Mouse (Mus musculus): ENCODE measurements around the gene Olfr600. TPM values are rescaled to one million over a fixed set of nuclear protein-coding genes. Genes with fewer than 3 reads are reported as not detected.

Olfr600 gene
- not detected in 4 replicates for total RNA-seq (2023)

DNA sequence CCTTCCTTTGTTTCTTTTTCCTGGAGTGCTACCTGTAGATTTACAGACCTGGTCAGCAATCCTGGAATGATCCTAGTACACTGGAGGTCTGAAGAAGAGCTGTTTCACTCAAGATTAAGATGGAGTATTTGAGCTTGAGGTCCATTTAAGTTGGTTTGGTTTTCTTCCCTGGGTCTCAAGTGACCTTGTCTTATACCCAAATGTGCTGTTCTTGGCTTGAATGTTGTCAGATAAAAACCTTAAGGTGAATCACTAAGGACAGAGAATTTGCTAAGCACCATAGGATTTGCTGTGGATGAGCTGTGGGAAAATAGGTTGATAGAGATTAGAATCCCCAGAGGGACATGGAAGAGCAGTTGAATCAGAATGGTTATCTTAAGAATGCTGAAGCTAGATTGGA lies at the start of gene Olfr600:
TSS of gene Olfr600 (minus strand) at position 101 of the 400 bp plus-strand sequence.

GRCm38 (mm10) chr7:103386077-103386476 lies 36.6 kb upstream of the Olfr600 start, which contains the start of gene Olfr603:
Gene Olfr603, minus strand, starts transcription at chr7:103386177.

DNA sequence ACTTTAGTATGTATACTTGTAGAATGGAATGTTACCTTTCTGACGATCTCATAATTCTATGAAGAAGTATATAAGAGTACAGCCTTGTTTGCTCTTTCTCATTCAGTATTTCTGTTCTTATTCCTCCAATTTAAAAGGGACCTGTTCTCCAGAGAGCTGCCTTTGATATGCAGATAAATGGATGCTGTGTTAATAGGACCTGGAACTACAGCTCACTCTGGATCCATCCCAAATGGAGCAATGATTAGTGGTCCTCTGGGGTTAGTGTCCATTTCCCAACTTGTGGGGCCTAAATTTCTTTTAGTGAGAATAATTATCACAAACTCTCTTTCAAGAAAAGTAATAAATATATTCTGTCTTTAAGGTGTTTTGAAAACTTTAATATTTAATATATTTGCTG lies 13.1 kb upstream of the Olfr600 start, which contains the start of gene Olfr601:
TSS of gene Olfr601 (minus strand) at position 101 of the 400 bp plus-strand sequence.

GRCm38 (mm10) chr7:103335617-103336016 lies 13.9 kb downstream of the Olfr600 start, which contains the start of gene Olfr599:
Gene Olfr599, plus strand, starts transcription at chr7:103335917.

DNA sequence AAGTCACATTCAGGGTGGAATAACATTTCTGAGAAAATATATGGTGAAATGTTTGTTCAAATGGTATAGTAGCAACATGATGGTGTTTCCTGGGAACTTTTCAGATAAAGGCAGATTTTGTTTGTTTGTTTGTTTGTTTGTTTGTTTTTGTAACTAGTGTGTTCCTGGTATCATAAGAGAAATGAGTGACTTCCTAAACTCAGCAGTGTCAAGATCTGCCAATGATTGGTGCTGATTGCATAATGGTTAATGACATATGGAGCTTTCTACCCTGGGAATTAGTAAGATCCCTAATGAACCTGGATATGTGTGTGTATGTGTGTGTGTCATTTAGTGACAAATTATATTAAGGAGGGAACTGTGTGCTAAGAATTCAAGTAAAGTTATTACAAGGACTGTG lies 26.2 kb downstream of the Olfr600 start, which contains the start of gene Olfr598:
TSS of gene Olfr598 (plus strand) at position 301 of the 400 bp plus-strand sequence.

DNA sequence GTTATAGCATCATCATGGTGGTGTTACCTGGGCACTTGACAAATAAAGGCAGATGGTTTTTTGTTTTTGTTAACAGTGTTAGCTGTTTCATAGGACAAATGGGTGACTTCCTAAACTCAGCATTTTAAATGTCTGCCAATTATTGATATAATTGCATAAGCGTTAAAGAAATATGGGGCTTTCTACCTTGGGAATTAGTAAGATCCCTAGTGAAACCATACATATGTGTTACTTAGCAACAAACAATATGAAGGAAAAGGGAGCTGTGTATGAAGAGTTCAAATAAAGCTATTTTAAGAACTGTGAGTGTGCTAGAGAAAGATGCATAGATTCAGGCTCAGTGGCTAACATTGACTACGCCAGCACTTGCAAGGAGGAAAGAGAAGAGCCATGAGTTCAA lies 33.5 kb downstream of the Olfr600 start, which contains the start of gene Olfr597:
TSS of gene Olfr597 (plus strand) at position 301 of the 400 bp plus-strand sequence.

GRCm38 (mm10) chr7:103305348-103305747 lies 44.1 kb downstream of the Olfr600 start, which contains the start of gene Olfr596:
Gene Olfr596, plus strand, starts transcription at chr7:103305648.

Other genes with a start within 250 kb of the Olfr600 start
- not detected in 4 replicates for gene Olfr586, start 224.0 kb downstream of the Olfr600 start, total RNA-seq (2023)
- not detected in 4 replicates for gene Olfr588-ps1, start 208.8 kb downstream of the Olfr600 start, total RNA-seq (2023)
- gene Olfr589, start 193.3 kb downstream of the Olfr600 start, total RNA-seq (2023), result not detected in 4 replicates
- gene Olfr591, start 171.3 kb downstream of the Olfr600 start, total RNA-seq (2023), result not detected in 4 replicates
- gene Olfr592, start 164.9 kb downstream of the Olfr600 start, total RNA-seq (2023), result not detected in 4 replicates
- not detected in 4 replicates for gene Olfr593, start 137.8 kb downstream of the Olfr600 start, total RNA-seq (2023)
- not detected in 4 replicates for gene Olfr594, start 132.7 kb downstream of the Olfr600 start, total RNA-seq (2023)
- gene Usp17ld, start 97.2 kb downstream of the Olfr600 start, total RNA-seq (2023), result not detected in 4 replicates
- not detected in 4 replicates for gene Olfr596, start 44.0 kb downstream of the Olfr600 start, total RNA-seq (2023)
- not detected in 4 replicates for gene Olfr597, start 33.4 kb downstream of the Olfr600 start, total RNA-seq (2023)
- gene Olfr598, start 26.1 kb downstream of the Olfr600 start, total RNA-seq (2023), result not detected in 4 replicates
- gene Olfr599, start 13.8 kb downstream of the Olfr600 start, total RNA-seq (2023), result not detected in 4 replicates
- not detected in 4 replicates for gene Olfr601, start 13.0 kb upstream of the Olfr600 start, total RNA-seq (2023)
- gene Olfr603, start 36.5 kb upstream of the Olfr600 start, total RNA-seq (2023), result not detected in 4 replicates
- gene Usp17lc, start 65.4 kb upstream of the Olfr600 start, total RNA-seq (2023), result not detected in 4 replicates
- gene Olfr605, start 95.8 kb upstream of the Olfr600 start, total RNA-seq (2023), result not detected in 4 replicates
- not detected in 4 replicates for gene Olfr606, start 99.4 kb upstream of the Olfr600 start, total RNA-seq (2023)
- gene Olfr607, start 114.5 kb upstream of the Olfr600 start, total RNA-seq (2023), result not detected in 4 replicates
- not detected in 4 replicates for gene Olfr608, start 120.2 kb upstream of the Olfr600 start, total RNA-seq (2023)
- gene Olfr609, start 148.4 kb upstream of the Olfr600 start, total RNA-seq (2023), result not detected in 4 replicates
- not detected in 4 replicates for gene Olfr610, start 162.5 kb upstream of the Olfr600 start, total RNA-seq (2023)
- not detected in 4 replicates for gene Olfr611, start 171.2 kb upstream of the Olfr600 start, total RNA-seq (2023)
- gene Olfr612, start 193.0 kb upstream of the Olfr600 start, total RNA-seq (2023), result not detected in 4 replicates
- gene Olfr613, start 198.4 kb upstream of the Olfr600 start, total RNA-seq (2023), result not detected in 4 replicates
- not detected in 4 replicates for gene Olfr615, start 206.4 kb upstream of the Olfr600 start, total RNA-seq (2023)
- not detected in 4 replicates for gene Olfr616, start 219.5 kb upstream of the Olfr600 start, total RNA-seq (2023)
- gene Olfr617, start 223.4 kb upstream of the Olfr600 start, total RNA-seq (2023), result not detected in 4 replicates
- not detected in 4 replicates for gene Olfr618, start 240.4 kb upstream of the Olfr600 start, total RNA-seq (2023)